In the genomic region with DNA sequence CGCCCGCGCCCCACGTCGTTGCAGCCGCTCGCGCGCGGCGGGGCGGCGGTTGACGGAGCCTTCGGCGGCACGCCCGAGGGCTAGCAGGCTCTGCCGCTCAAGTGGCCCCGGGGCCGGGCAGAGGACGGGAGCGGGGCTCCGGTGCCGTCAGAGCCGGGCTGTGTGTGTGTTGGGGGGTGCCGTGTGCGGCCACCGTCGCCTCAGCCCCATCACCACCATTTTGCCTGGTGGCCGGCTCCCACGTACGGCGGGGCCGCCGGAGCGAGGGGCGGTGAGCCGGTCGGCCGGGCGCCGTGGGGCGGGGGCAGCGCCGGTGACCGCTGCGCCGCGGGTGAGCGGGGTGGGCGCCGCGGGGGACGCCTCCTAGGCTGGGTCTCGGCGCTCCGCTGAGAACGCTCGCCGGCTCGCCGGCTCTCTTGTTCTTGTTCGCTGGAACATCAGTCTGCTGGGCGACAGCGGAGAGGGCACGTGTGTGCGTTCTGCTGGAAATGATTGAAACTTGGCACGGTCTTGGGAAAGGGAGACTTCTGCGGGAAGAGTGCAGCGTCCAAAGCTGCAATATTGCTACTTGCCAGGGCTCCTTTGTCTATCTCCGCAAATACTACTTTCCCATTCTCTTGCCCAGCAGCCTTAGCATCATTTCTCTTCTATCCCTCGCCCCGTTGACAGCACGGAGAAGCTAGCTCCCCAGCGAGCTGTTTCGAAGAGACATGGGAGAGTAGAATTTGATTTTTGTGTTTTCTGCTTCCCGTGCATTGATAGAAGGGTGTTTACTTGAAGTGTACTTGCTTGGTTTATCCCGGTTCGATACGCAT, we compare ENCODE assay signal across 7 mouse cellular contexts. TPM values are rescaled to one million over a fixed set of nuclear protein-coding genes. Genes with fewer than 3 reads are reported as not detected.
A peak's percentile ranks its signal among the peaks of the same experiment; 100 is the strongest.
DNase-seq lines count a peak whose midpoint lies in the region; ATAC-seq lines count a peak whose summit lies in the region.

No protein-coding gene starts in this region.

- no peaks in the 10 kb centered on the region for H3K36me3 ChIP-seq in limb, embryonic 15.5 days
- no peaks in the 10 kb centered on the region for H3K36me3 ChIP-seq in midbrain, embryonic 16.5 days (ENCODE audit: control insufficient read depth, insufficient read depth, low read length)

- peak overlapping the region; percentile 46 for H3K4me2 ChIP-seq in limb, embryonic 15.5 days
- H3K4me2 ChIP-seq in midbrain, embryonic 16.5 days (ENCODE audit: low read length), result peak overlapping the region; percentile 51

- no peaks in the 10 kb centered on the region for H3K9me3 ChIP-seq in limb, embryonic 15.5 days
- H3K9me3 ChIP-seq in midbrain, embryonic 16.5 days (replicated peaks; ENCODE audit: control insufficient read depth, low read length, poor library complexity, severe bottlenecking), result no peaks in the 10 kb centered on the region

- peak overlapping the region; percentile 60 for H3K9ac ChIP-seq in limb, embryonic 15.5 days
- peak overlapping the region; percentile 89 for H3K9ac ChIP-seq in midbrain, embryonic 16.5 days (ENCODE audit: low read depth, low read length)

- WGBS in limb, embryonic 15.5 days, result 24% methylated on average over 56 of the region's 81 CpGs
- 20% methylated on average over 20 of the region's 81 CpGs for WGBS in midbrain, embryonic 16.5 days

- peak overlapping the region; percentile 63 for H3K4me3 ChIP-seq in limb, embryonic 15.5 days
- peak overlapping the region; percentile 65 for H3K4me3 ChIP-seq in midbrain, embryonic 16.5 days (ENCODE audit: low read depth, low read length)

- H3K4me1 ChIP-seq in limb, embryonic 15.5 days, result no peaks in the 10 kb centered on the region
- H3K4me1 ChIP-seq in midbrain, embryonic 16.5 days (ENCODE audit: control insufficient read depth, insufficient read depth, low read length), result peaks cover 2% of the 10 kb centered on the region; the same call in 1 of the 2 replicates

- no peaks in the 10 kb centered on the region for H3K27me3 ChIP-seq in limb, embryonic 15.5 days
- H3K27me3 ChIP-seq in midbrain, embryonic 16.5 days (ENCODE audit: control insufficient read depth, insufficient read depth, low read depth, low read length), result no peaks in the 10 kb centered on the region

- ATAC-seq in limb, embryonic 15.5 days (ENCODE audit: insufficient number of reproducible peaks, low FRiP score, low TSS enrichment, low read depth), result peak; percentile 71; the same call in 1 of the 2 replicates
- peak; percentile 80 for ATAC-seq in midbrain, embryonic 16.5 days

- peak overlapping the region; percentile 75 for H3K27ac ChIP-seq in limb, embryonic 15.5 days
- peak overlapping the region; percentile 89 for H3K27ac ChIP-seq in midbrain, embryonic 16.5 days (ENCODE audit: low read length)

- peak; percentile 2 to 8 for DNase-seq in adrenal gland, postnatal 36 days
- DNase-seq in cerebellum, postnatal 10 days, result peak; percentile 78 to 81
- DNase-seq in frontal cortex, postnatal 14 days (ENCODE audit: low spot score in 2 of 2), result peak; percentile 8 to 18
- peak; percentile 9 for DNase-seq in kidney, adult 9 months
- DNase-seq in thymus, postnatal 14 days, result peak; percentile 9

RNA-seq across cellular contexts. Expression of gene Zfp711, which starts 1.2 kb away (rescaled TPM):
- total RNA-seq in adrenal gland, postnatal 36 days (2021), result under 1 TPM; 0.30 to 0.56 TPM
- 11.0 and 11.2 TPM in 2 replicates for polyA plus RNA-seq in limb, embryonic 15.5 days (2015; fragmentation: Nextera tagmentation; extraction: Ambion mirVana)
- 37.3 and 37.8 TPM in 2 replicates for polyA plus RNA-seq in midbrain, embryonic 16.5 days (2015; fragmentation: Nextera tagmentation; extraction: Ambion mirVana)

Comparison
In these comparisons a context has a peak if more than half of its experiments do, and no peak if none do; other contexts are left out.
1. Peak in every context shown above with its lines: DNase-seq, ATAC-seq, H3K4me3 ChIP-seq and H3K27ac ChIP-seq.
2. DNase-seq: peak in every context shown above with its lines; median percentile 80 in cerebellum, postnatal 10 days; 13 in frontal cortex, postnatal 14 days; 9 in kidney, adult 9 months; 9 in thymus, postnatal 14 days; 5 in adrenal gland, postnatal 36 days.